Mouse (Mus musculus) forebrain, embryonic 14.5 days (tissue): Measurements from ENCODE around the gene Cabin1. TPM values are rescaled to one million over a fixed set of nuclear protein-coding genes. Genes with fewer than 3 reads are reported as not detected.
"Not testable (repeated sequence)": the region's sequence is repeated elsewhere in the genome, so short reads cannot be mapped to it uniquely, and the experiment has no call there.

Experiments
- ATAC-seq: fragments of 200-750 bp; cut with Nextera tagmentation; 2 replicates; pipeline ENCODE4 v1.8.0; 2017; ENCODE audit warnings: mild to moderate bottlenecking, moderate library complexity
- DNase-seq: peaks from one replicate; pipeline ENCODE4 v3.0.0-alpha.2; 2015; ENCODE audit warnings: low spot score
- H3K27ac ChIP-seq: fragments of 300-500 bp; sonication (generic); 2 replicates; pipeline ENCODE4 v1.5.1; 2014; ENCODE audit warnings: low read depth, mild to moderate bottlenecking, control low read depth, low read length, moderate library complexity
- H3K27me3 ChIP-seq: fragments of 300-500 bp; sonication (generic); replicated peaks from 2 replicates; pipeline ENCODE4 v1.6.1; 2014; ENCODE audit warnings: low read length, control low read depth, mixed read lengths; ENCODE audit not compliant: control insufficient read depth, insufficient read depth
- H3K36me3 ChIP-seq: fragments of 300-500 bp; sonication (generic); 2 replicates; pipeline ENCODE4 v1.6.1; 2014; ENCODE audit warnings: low read length, control low read depth; ENCODE audit not compliant: control insufficient read depth, insufficient read depth
- H3K4me1 ChIP-seq: fragments of 300-500 bp; sonication (generic); 2 replicates; pipeline ENCODE4 v1.6.1; 2014; ENCODE audit warnings: antibody characterized with exemption, low read length, control low read depth; ENCODE audit not compliant: control insufficient read depth, insufficient read depth
- H3K4me2 ChIP-seq: fragments of 300-500 bp; sonication (generic); 2 replicates; pipeline ENCODE4 v1.6.1; 2014; ENCODE audit warnings: mild to moderate bottlenecking, control low read depth, low read length
- H3K4me3 ChIP-seq: fragments of 300-500 bp; sonication (generic); 2 replicates; pipeline ENCODE4 v1.5.1; 2014; ENCODE audit warnings: low read depth, low read length, control low read depth
- H3K9ac ChIP-seq: fragments of 300-500 bp; sonication (generic); 2 replicates; pipeline ENCODE4 v1.6.1; 2014; ENCODE audit warnings: mild to moderate bottlenecking, low read length, control low read depth, moderate library complexity
- H3K9me3 ChIP-seq: fragments of 300-500 bp; sonication (generic); replicated peaks from 2 replicates; pipeline ENCODE4 v1.6.1; 2016; ENCODE audit warnings: low read length, control low read depth, mixed read lengths; ENCODE audit not compliant: control insufficient read depth
- WGBS: fragments of 180-500 bp; shearing (Covaris S2); extraction: QIAGEN DNeasy Blood & Tissue Kit; methylation state at CpG from one replicate; pipeline ENCODE4 v1.1.7; 2014; 5-methylcytosine and 5-hydroxymethylcytosine counted together
- polyA plus RNA-seq: library from polyadenylated mRNA; unstranded; fragments of >200 nt; fragmentation: Nextera tagmentation; extraction: Ambion mirVana; gene quantifications from 2 replicates; pipeline ENCODE4 v1.2.1, GENCODE M21; 2014

Gene Cabin1
- polyA plus RNA-seq, 1 experiment from 2014 or later: 32.0 TPM

GRCm38 (mm10) chr10:75774102-75774501, 10.0 kb upstream of the Cabin1 start:
- Histone ChIP-seq H3K27me3 (no peaks in the 10 kb centered on the region; the same call in 1 of the 2 replicates), H3K4me3 (no peak overlapping the region), H3K4me2 (no peak overlapping the region; the same call in 1 of the 2 replicates), H3K4me1 (peaks cover 3% of the 10 kb centered on the region; the same call in 1 of the 2 replicates), H3K9ac (no peak overlapping the region), H3K9me3 (no peaks in the 10 kb centered on the region), H3K36me3 (no peaks in the 10 kb centered on the region), H3K27ac (no peak overlapping the region)
- ATAC-seq: no peak
- no peak for DNase-seq
- 86% methylated on average over 5 of the region's 5 CpGs for WGBS

- WGBS: under 1% methylated on average over 43 of the region's 47 CpGs
- no peak within 1 kb of the TSS for H3K27ac ChIP-seq
- ATAC-seq (peak; percentile 98), DNase-seq (peak; percentile 94)
- H3K9ac ChIP-seq: peak within 1 kb of the TSS; percentile 70
- H3K27me3 ChIP-seq: no peaks in the 10 kb centered on the region; the same call in 1 of the 2 replicates
- no peaks in the 10 kb centered on the region for H3K36me3 ChIP-seq
- H3K4me3 ChIP-seq: peak within 1 kb of the TSS; percentile 53
- H3K4me1 ChIP-seq: peaks cover 3% of the 10 kb centered on the region; the same call in 1 of the 2 replicates
- H3K4me2 ChIP-seq: peak within 1 kb of the TSS; percentile 81
- H3K9me3 ChIP-seq: no peaks in the 10 kb centered on the region
These were observed 8.9 kb upstream of the Cabin1 start, which contains the start of gene Ddt for GRCm38 (mm10) chr10:75772795-75773664. Gene Ddt, minus strand, starts transcription at chr10:75773414.

GRCm38 (mm10) chr10:75767756-75768155, 3.6 kb upstream of the Cabin1 start:
- H3K4me1 ChIP-seq, H3K27me3 ChIP-seq, H3K4me3 ChIP-seq, H3K9me3 ChIP-seq, H3K27ac ChIP-seq, DNase-seq, H3K4me2 ChIP-seq, H3K9ac ChIP-seq, H3K36me3 ChIP-seq, ATAC-seq: not testable (repeated sequence)
- WGBS: 25% methylated on average over 5 of the region's 5 CpGs

- Histone ChIP-seq H3K4me1 (0 out of 2 replicates have a peak, but pooled peaks cover 3% of the 10 kb centered on the region), H3K4me2 (no peak overlapping the region), H3K4me3 (no peak overlapping the region), H3K27me3 (no peaks in the 10 kb centered on the region), H3K9me3 (no peaks in the 10 kb centered on the region), H3K27ac (no peak overlapping the region), H3K36me3 (no peaks in the 10 kb centered on the region), H3K9ac (no peak overlapping the region)
- 87% methylated on average over 6 of the region's 6 CpGs for WGBS
- no peak for DNase-seq
- ATAC-seq: no peak
These were observed 2.7 kb upstream of the Cabin1 start for GRCm38 (mm10) chr10:75766856-75767255.

- Histone ChIP-seq H3K9ac (peak overlapping the region; percentile 82), H3K36me3 (no peaks in the 10 kb centered on the region), H3K9me3 (0 out of 2 replicates have a peak, but pooled peaks cover 2% of the 10 kb centered on the region), H3K4me1 (0 out of 2 replicates have a peak, but pooled peaks cover 3% of the 10 kb centered on the region), H3K27ac (peak overlapping the region; percentile 33; the same call in 1 of the 2 replicates), H3K4me3 (peak overlapping the region; percentile 86), H3K27me3 (no peaks in the 10 kb centered on the region), H3K4me2 (peak overlapping the region; percentile 65)
- WGBS: under 1% methylated on average over 27 of the region's 27 CpGs
- peak; percentile 87 for DNase-seq
- peak; percentile 57 for ATAC-seq
These were observed 655 bp upstream of the Cabin1 start for GRCm38 (mm10) chr10:75764519-75765473.

- H3K9me3 ChIP-seq: 0 out of 2 replicates have a peak, but pooled peaks cover 2% of the 10 kb centered on the region
- no peak overlapping the region for H3K4me2 ChIP-seq
- no peak overlapping the region for H3K4me3 ChIP-seq
- H3K27me3 ChIP-seq: no peaks in the 10 kb centered on the region
- 0 out of 2 replicates have a peak, but pooled peaks cover 5% of the 10 kb centered on the region for H3K36me3 ChIP-seq
- ATAC-seq (no peak), DNase-seq (no peak)
- no peak overlapping the region for H3K27ac ChIP-seq
- 0 out of 2 replicates have a peak, but pooled peaks cover 3% of the 10 kb centered on the region for H3K4me1 ChIP-seq
- H3K9ac ChIP-seq: no peak overlapping the region
- WGBS: 89% methylated on average over 3 of the region's 3 CpGs
These were observed 1.7 kb downstream of the Cabin1 start for GRCm38 (mm10) chr10:75762413-75762812.

DNA sequence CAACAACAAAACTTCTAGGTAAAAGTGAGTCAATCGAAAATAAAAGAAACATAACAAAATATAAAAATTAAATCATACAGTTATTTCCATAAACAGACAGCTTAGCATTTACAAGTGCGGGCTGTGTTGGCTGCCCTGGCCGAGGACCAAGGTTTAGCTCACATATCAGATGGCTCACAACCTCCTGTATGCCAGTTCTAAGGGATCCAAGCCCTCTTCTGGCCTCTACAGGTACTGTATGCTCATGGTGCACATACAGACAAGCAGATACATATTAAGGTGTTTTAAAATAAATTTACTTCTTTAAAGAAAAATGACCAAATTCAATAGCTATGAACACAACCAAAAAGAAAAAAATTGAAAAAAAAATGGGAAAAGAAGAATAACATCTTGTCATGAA, 3.8 kb downstream of the Cabin1 start:
- Histone ChIP-seq H3K27me3 (no peaks in the 10 kb centered on the region), H3K36me3 (peaks cover 6% of the 10 kb centered on the region), H3K4me3 (no peak overlapping the region), H3K4me1 (0 out of 2 replicates have a peak, but pooled peaks cover 3% of the 10 kb centered on the region), H3K9ac (no peak overlapping the region), H3K4me2 (no peak overlapping the region), H3K9me3 (0 out of 2 replicates have a peak, but pooled peaks cover 2% of the 10 kb centered on the region), H3K27ac (no peak overlapping the region)
- no peak for DNase-seq
- 95% methylated on average over 3 of the region's 3 CpGs for WGBS
- ATAC-seq: no peak

DNA sequence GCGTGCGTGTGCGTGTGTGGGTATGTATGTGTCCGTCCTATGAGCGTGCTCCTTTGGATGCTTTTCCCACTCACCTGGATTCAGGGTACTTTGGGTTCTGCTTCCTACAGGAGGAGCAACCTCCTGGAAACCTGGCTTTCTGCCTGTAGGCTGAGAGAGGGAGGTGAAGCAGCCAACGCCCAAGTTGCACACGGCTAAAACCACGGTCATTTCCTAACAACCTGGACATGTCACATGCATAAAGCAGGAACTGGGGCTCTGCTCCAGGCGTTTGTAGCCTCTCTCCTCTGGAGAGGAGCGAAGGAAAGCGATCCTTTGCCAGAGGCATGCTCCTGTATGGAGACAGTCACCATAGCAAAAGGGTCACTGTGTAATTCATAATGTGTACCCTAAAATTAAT, 7.4 kb downstream of the Cabin1 start:
- ATAC-seq: no peak
- Histone ChIP-seq H3K9ac (no peak overlapping the region), H3K4me3 (no peak overlapping the region), H3K27me3 (no peaks in the 10 kb centered on the region), H3K36me3 (peaks cover 42% of the 10 kb centered on the region), H3K4me2 (no peak overlapping the region), H3K9me3 (0 out of 2 replicates have a peak, but pooled peaks cover 2% of the 10 kb centered on the region), H3K27ac (no peak overlapping the region), H3K4me1 (no peaks in the 10 kb centered on the region)
- WGBS: 95% methylated on average over 11 of the region's 11 CpGs
- no peak for DNase-seq
